Mouse (Mus musculus) central nervous system, embryonic 14 days (tissue): Measurements from ENCODE around the gene Krtap28-10. TPM values are rescaled to one million over a fixed set of nuclear protein-coding genes. Genes with fewer than 3 reads are reported as not detected.

Source experiments
- polyA plus RNA-seq: library from polyadenylated mRNA; depleted of rRNA; stranded (reverse); fragments of >200 nt; gene quantifications from 2 replicates; pipeline ENCODE4 v1.2.3, GENCODE M21; 2012; rRNA removed

Krtap28-10 gene
- polyA plus RNA-seq, result not detected in 2 replicates

DNA sequence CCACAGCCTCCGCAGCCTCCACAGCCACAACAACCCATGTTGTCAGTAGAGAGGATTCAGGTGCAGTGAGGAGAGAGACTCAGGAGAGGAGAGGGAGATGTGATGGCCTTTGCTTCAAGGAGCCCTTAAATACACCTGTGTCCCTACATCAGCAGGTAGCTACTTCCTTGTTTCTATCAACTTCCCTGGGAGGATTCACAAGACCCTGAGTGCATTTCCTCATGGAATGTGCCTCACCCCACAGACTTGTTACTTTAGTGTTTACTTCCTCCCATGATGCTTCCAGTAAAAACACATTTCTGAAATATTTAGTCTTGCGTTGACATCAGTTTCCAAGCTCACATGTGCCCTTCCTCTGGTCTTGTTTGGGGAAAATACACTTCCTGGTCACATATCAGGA, at the start of gene Krtap28-10:
Krtap28-10 (minus strand) TSS at position 101 of the 400 bp plus-strand sequence.

DNA sequence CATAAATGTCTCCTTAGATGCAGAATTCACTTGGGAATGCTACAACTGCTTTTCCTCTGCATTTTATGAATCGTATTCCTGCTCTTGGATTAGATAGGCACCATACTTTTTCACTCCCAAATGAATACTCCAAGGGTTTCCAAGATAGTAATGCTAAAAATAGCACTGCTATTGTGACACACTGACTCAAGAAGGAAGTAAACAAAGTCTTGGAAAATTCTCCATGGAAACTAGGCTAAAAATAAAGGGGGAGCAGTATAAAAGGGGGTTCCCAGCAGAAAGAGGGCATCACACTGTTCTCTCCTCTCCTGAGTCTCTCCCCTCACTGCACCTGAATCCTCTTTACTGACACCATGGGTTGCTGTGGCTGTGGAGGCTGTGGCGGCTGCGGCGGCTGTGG, 18.4 kb upstream of the Krtap28-10 start, which contains the start of gene Krtap28-13:
Krtap28-13 (plus strand) TSS at position 288 of the 400 bp plus-strand sequence.

DNA sequence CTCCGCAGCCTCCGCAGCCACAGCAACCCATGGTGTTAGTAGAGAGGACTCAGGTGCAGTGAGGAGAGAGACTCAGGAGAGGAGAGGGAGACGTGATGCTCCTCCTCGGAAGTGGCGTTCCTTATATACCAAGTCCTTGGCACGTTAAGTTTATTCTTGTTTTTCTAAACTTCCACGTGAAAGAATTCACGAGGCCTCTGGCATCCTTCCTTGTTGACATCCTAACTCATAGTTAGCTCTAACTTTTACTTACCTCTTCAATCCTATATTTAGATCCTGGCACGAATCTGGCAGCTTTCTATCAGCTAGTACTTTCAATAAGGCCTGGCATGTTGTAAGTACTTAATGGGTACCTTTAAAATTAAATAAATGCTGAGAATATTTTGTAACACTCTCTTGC, 17.0 kb upstream of the Krtap28-10 start, which contains the start of gene A030005K14Rik:
A030005K14Rik (minus strand) TSS at position 101 of the 400 bp plus-strand sequence.

DNA sequence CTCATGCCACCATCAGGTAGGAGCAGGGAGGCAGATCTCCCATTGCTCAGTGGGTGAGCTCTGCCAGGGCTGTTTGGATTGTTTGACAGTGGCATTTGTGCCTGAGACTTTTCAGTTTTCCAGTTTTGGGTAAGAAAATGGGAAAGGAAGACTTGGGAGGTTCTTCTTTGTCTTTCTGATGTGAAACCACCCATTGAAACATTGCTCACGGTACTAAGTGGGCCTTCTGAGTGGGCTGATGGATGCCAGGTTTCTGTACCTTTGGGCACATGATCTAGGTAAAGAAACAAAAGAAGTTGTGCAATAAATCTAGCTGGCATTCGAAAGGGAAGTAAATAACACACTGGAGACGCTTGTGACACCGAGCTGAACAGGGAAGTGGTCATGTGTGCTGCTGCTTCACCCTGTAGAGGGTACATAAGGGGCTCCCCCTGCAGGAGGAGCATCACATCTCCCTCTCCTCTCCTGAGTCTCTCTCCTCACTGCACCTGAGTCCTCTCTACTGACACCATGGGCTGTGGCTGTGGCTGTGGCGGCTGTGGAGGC, 2.7 kb upstream of the Krtap28-10 start, which contains the start of gene Gm47969:
Gm47969 (plus strand) TSS at position 51 of the 546 bp plus-strand sequence.

GRCm38 (mm10) chr1:83038109-83038672, 4.1 kb downstream of the Krtap28-10 start, which contains the start of gene Slc19a3:
Gene Slc19a3 (minus strand): TSS chr1:83038448.

GRCm38 (mm10) chr1:83000306-83000705, 42.0 kb downstream of the Krtap28-10 start, which contains the start of gene Gm47959:
Gene Gm47959 (plus strand): TSS chr1:83000548.

Other genes starting within 250 kb of the Krtap28-10 start
- 49.3 and 52.7 TPM in 2 replicates for gene Agfg1, start 203.0 kb downstream of the Krtap28-10 start, polyA plus RNA-seq
- 2.0 and 2.1 TPM in 2 replicates for gene A030005L19Rik, start 129.2 kb downstream of the Krtap28-10 start, polyA plus RNA-seq
- gene A030014E15Rik, start 117.6 kb downstream of the Krtap28-10 start, polyA plus RNA-seq, result 0.16 and 0.23 TPM in 2 replicates
- not detected in 2 replicates for gene Gm6217, start 111.1 kb downstream of the Krtap28-10 start, polyA plus RNA-seq
- gene A030003K21Rik, start 99.1 kb downstream of the Krtap28-10 start, polyA plus RNA-seq, result not detected in 2 replicates
- gene Gm7544, start 86.5 kb downstream of the Krtap28-10 start, polyA plus RNA-seq, result not detected in 2 replicates
- not detected in 2 replicates for gene Gm47955, start 82.2 kb downstream of the Krtap28-10 start, polyA plus RNA-seq
- gene Gm47959, start 41.9 kb downstream of the Krtap28-10 start, polyA plus RNA-seq, result not detected in 2 replicates
- gene Slc19a3, start 4.0 kb downstream of the Krtap28-10 start, polyA plus RNA-seq, result 0.80 and 0.91 TPM in 2 replicates
- gene Gm47969, start 2.5 kb upstream of the Krtap28-10 start, polyA plus RNA-seq, result 0.06 TPM in 1 of 2 replicates, not detected in the other
- gene A030005K14Rik, start 16.9 kb upstream of the Krtap28-10 start, polyA plus RNA-seq, result not detected in 2 replicates
- gene Krtap28-13, start 18.4 kb upstream of the Krtap28-10 start, polyA plus RNA-seq, result not detected in 2 replicates
- gene Ccl20, start 74.3 kb upstream of the Krtap28-10 start, polyA plus RNA-seq, result 0.21 TPM in 1 of 2 replicates, not detected in the other
- 3.1 and 3.3 TPM in 2 replicates for gene Daw1, start 117.3 kb upstream of the Krtap28-10 start, polyA plus RNA-seq